Mouse (Mus musculus) layer of hippocampus, adult 11-12 months (tissue): ENCODE measurements around the gene Gm26727.
A peak's percentile ranks its signal among the peaks of the same experiment; 100 is the strongest.
"Not testable (repeated sequence)": the region's sequence is repeated elsewhere in the genome, so short reads cannot be mapped to it uniquely, and the experiment has no call there.

Source experiments
- DNase-seq: peaks from one replicate; pipeline ENCODE4 v3.0.0; 2022; ENCODE audit warnings: low spot score

Gm26727 gene

DNA sequence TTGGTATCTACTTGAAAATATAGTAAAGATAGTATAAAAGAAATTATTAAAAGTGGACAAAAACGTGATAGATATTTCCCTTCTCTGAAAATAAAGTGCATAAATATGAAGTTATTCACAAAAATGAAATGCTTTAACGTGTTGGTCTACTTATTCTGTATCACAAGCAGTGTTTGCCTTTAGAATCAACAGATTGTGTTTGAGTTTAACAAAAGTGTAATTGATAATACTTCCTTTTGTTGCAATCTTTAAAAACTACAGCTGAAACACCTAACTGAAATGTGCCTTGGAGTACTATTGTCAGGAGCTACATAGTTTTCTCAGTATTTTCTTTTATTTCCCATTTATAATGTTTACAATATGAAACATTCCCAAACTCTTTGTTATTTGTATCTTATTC is at the start of gene Gm26727:
Gene Gm26727 (minus strand): TSS at position 101 of the 400 bp plus-strand sequence.
- DNase-seq = no peak

DNA sequence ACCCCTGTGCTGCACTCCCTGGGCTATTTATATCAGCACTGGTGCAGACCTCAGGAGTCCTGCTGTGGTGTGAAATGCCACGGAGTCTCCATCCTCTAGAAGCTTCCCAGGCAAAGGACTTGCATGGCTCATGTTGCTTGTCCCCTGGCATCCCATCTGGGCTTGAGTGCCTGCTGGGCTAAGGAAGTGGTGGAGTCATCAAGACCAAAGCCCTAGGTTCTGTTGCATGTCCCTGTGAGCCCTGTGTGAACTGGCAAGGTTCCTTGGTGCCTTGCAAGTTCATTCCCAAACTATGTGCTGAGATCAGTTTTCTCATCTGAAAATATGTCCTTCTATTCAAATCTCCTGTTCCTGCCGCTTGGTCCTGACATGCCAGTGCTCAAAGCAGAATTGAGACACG is 48.1 kb upstream of the Gm26727 start:
- no peak for DNase-seq

- peak; percentile 43 for DNase-seq
These were observed 44.8 kb upstream of the Gm26727 start for GRCm38 (mm10) chr2:67477753-67478152.

- DNase-seq = not testable (repeated sequence)
These were observed 37.0 kb upstream of the Gm26727 start for GRCm38 (mm10) chr2:67470030-67470429.

GRCm38 (mm10) chr2:67467036-67467435 is 34.1 kb upstream of the Gm26727 start:
- DNase-seq = no peak

DNA sequence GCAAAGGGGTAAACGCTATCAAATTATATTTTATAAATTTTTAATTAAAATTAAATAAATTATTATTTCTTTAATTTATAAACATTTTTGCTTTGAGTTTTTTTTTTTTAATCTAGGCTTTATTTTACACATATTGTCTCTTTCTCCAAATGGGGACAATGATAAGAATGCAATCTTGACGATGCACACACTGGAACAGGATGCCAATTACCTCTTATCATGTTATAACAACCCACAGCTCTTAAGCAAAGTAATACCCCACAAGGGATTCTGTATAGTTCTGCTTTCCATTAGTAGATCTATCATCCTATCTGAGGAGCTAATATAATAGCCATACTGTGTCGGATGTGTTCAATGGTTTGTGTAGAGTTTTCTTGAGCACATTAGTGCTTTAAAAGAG is 27.9 kb upstream of the Gm26727 start:
- DNase-seq = no peak

DNA sequence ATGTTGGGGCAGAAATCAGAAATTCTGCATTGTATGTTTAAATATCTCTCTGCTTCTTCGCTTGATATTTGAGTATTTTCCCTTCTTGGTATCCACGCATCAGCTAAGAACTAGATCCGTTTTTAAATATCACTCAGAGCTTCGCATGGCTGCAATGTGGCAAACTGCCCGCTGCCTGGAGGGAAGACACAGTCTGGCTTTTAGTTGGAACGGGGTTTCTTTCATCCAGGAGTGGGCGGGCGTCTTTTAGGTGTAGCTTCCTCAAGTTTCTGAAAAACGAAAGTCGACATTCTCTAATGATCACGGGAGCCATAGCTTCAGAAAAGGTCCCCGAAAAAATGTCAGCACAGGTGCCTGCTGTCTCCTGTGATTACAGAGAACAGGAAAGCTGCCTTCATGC is 14.2 kb upstream of the Gm26727 start:
- DNase-seq = no peak

DNA sequence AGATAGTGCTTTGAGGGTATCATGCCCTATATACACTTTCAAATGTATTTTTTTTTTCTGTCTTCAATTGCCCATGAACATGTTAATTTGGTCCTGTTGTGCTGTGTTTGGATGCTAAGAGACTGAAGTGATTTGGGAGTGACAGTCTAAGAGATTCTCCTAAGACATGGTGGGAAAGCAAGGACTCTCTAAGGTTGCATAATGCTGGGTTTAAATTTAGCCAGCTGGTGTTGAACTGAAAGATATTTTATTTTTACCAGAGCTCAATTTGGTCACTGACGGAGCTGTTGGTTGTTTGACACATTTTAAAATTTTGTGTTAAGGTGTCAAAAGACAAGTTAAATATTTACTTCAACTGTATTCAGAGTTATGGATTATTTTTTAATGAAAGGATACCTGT is 13.8 kb upstream of the Gm26727 start:
- no peak for DNase-seq

DNA sequence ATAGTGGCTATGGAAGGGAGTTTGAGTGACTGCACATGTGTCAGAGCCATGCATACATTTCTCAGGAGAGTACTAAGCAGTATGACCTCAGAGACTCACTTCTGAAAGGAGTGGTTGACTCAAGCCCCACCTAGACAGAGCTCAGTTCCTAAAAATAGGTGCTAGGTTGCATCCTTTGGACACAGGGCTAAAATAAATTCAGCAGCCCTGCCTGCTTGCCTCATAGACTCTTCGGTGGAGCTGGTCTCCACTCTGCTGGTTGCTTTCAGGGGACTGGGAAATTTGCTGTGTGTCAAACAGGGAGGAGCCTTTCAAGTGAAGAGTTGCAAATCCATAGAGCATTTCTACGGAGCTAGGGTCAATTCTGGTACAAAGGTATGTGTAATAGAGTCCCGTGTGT is 12.8 kb upstream of the Gm26727 start, which contains the start of gene Xirp2:
Gene Xirp2 (plus strand): TSS at position 223 of the 400 bp plus-strand sequence.
- no peak for DNase-seq

- no peak for DNase-seq
These were observed 5.3 kb upstream of the Gm26727 start for GRCm38 (mm10) chr2:67438309-67438708.

DNA sequence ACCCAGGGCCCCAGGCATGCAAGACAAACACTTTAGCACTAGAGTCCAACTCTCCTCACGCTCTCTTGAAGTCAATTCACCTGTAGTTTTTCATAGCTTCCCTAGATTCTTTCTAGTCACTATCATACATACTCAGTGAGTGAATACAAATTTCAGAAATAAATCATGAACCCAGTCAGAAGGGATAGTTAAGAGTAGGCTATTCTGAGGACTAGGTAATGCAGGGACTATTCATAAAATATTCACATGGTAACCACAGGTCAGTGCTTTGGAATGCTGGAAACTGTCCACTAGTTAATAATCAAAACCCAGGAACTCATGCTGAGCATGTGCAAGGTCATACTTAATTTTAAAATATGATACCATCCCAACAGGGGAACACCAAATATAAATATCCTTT is 10.2 kb downstream of the Gm26727 start:
- DNase-seq = no peak

DNA sequence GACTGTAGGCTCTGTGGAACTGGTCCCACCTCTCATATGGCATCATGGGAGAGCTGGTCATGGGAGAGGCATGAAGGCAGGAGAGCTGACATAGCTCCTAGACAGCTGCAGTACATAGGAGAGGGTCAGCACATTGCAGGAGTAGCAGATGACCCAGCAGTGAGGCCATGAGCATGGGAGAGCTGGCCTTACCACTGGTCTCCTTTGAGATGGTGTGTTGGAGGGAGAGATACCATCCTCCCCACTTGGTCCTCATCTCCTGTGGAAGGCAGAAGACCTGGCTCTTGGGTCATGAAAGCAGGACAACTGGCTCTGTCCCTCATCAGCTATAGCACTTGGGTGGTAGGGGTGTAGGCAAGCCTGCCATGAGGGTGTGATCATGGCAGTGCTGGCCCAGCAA is 12.1 kb downstream of the Gm26727 start:
- no peak for DNase-seq

- DNase-seq = not testable (repeated sequence)
These were observed 19.6 kb downstream of the Gm26727 start, which contains the start of gene Gm21830 for GRCm38 (mm10) chr2:67413425-67413824. Gene Gm21830, plus strand, starts transcription at chr2:67413725.
